Mouse (Mus musculus) right cerebral cortex, postnatal 36 days (tissue): Measurements from ENCODE around the gene Zmpste24.

Source experiments
- DNase-seq, 2 experiments: peaks; one replicate each; pipeline ENCODE4 v3.0.0; 2022; ENCODE audit warnings: low spot score in 2 of 2, mixed read lengths in 1 of 2

Zmpste24 gene

GRCm38 (mm10) chr4:121033006-121033405 is 65.0 kb downstream of the Zmpste24 start:
- DNase-seq = no peak

DNA sequence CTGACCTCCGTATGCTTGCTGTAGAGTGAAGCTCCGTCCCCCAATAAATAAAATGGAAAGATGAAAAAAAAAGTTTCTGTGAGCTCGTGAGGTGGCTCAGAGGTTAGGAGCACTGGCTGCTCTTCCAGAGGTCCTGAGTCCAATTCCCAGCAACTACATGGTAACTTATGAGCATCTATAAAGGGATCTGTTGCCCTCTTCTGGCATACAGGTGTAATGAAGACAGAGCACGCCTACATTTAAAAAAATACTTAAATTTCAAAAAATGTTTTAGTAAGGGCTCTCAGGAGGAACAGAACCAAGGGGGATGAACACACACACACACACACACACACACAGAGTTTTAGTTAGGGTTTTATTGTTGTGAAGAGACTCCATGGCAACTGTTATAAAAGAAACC is 66.6 kb downstream of the Zmpste24 start:
- DNase-seq = no peak

DNA sequence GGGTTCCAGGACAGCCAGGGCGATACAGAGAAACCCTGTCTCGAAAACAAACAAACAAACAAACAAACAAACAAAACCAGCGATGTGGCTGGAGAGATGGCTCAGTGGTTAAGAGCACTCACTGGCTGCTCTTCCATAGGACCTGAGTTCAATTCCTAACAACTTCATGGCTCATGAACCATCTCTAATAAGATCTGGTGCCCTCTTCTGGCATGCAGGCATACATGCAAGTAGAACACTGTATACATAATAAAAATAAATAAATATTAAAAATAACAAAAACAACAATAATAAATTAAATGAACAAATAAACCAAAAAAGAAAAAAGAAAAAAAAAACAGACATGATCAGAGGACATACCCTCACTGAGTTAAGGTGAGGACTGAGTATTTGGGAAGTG is 68.4 kb downstream of the Zmpste24 start:
- no peak for DNase-seq

DNA sequence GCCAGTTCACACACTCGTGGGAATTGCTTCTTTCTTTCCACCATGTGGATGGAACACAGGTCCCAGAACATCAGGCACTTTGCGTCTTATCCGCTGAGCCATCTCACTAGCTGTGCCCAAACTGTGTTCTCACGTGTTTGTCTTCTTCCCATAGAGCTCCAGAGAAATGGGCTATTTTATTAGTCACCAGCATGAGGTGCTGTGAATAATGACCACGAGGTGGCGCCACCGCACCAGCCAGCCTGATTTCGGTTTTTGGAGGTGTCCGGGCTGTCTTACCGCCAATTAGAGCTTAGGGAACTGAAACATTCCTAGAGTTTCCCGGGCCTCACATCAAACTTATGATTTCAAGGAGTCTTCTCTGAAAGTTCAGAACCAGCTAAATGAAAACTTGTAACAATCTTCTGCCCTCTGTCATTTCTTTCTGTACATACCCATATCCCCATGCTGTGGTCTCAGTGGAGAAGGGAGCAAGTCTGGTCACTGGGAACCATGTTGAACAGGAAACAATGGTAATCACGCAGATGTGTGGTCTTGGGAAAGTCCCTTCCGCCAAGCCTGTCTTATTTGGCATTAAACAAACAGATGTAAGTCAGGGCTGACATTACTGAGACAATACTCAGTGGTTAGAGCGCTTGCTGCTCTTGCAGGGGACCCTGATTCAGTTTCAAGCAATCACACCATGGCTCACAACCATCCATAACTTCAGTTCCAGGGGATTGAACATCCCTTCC is 69.2 kb downstream of the Zmpste24 start:
- no peak for DNase-seq

DNA sequence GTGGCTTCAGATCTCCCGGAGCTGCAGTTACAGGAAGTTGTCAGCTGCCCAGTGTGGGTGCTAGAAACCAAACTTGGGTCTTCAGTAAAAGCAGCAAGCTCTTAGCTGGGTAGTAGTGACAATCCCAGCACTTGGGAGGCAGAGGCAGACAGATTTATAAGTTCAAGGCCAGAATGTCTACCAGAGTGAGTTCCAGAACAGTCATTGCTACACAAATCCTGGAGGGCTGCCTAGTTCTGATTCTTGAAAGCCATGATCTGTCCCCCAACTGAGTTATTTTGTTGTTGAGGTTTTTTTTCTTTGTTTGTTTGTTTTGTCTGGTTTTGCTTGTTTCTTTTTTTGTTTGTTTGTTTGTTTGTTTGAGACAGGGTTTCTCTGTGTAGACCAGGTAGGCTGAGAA is 69.9 kb downstream of the Zmpste24 start:
- no peak for DNase-seq

- DNase-seq = no peak
Observed at GRCm38 (mm10) chr4:121025681-121026080, 72.4 kb downstream of the Zmpste24 start.

DNA sequence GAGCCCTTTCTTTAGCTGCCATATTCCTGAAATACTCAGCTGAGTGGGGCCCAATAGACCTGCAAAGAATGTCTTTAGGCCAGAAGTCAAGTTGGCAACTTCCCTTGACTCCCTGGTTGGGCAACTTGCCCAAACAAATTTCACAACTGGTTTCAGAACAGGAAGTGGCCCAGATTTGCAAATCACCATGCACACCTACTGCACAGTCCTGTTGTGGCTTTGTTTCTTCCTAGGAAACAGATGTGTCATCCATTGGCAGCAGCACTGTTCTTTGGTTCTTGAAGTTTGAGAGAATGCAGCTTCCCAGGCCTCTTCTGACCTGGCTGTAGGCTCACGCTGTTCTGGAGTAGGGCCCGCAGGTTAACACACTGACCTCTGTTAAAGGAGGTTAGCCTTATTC is 74.1 kb downstream of the Zmpste24 start:
- no peak for DNase-seq

- DNase-seq = no peak
Observed at GRCm38 (mm10) chr4:121023464-121023863, 74.6 kb downstream of the Zmpste24 start.

GRCm38 (mm10) chr4:121021911-121022310 is 76.1 kb downstream of the Zmpste24 start:
- DNase-seq = no peak

GRCm38 (mm10) chr4:121020040-121020790 is 77.8 kb downstream of the Zmpste24 start:
- peak; percentile 57 to 62 for DNase-seq

DNA sequence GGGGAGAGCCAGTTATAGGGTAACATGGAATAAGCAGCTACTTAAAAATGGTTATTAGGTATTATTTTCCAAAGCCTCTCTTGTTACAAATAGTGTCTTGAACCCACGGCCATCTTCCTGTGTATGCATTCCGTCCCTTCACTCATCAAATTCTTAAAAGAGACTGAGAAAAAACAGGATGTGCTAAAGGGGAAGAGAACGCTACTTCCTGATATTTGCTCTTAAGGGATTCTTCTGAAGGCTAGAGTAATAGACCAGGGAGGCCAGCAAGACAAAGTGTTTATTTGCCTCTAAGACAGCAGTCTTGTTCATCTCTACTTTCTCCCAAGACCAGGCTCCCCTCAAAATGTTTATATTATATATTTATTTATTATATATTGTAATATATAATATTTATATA is 79.8 kb downstream of the Zmpste24 start:
- no peak for DNase-seq

DNA sequence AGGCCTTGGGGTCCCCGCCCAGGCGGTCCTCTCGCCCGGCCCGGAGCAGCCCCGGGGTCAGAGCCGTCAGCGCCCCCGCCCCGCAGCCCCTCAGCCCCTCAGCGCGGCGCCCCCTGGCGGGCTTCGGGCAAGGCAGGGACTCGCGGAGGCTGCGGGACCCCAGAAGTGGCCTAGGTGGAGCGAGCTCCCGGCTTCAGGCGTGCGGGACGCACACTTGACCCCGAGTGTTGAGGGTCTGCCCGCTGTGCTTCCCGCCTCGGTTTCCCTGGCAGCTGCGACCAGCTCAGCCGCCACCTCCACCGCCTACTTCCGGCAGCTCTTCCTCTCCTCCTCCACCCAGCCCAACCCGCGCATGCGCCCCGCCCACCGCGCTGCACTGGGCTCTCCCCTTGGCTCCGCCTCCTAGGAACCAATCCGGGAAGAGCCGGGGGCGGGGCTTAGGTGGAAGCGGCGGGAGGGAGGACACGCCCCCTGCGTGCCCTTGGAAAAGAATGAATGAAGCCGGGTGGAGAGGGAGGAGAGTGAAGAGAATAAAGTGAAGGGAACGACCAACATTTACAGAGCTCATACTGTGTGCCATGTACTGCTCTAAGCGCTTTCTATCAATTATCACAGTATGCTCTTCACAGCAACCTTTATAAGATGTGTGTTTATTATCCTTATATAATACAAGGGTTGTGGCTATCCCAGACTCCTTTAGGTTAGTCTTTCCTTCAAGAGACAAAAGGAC is 80.9 kb downstream of the Zmpste24 start, which contains the start of gene Smap2:
TSS of gene Smap2 (minus strand) at position 320 of the 730 bp plus-strand sequence.
- peak; percentile 97 for DNase-seq

DNA sequence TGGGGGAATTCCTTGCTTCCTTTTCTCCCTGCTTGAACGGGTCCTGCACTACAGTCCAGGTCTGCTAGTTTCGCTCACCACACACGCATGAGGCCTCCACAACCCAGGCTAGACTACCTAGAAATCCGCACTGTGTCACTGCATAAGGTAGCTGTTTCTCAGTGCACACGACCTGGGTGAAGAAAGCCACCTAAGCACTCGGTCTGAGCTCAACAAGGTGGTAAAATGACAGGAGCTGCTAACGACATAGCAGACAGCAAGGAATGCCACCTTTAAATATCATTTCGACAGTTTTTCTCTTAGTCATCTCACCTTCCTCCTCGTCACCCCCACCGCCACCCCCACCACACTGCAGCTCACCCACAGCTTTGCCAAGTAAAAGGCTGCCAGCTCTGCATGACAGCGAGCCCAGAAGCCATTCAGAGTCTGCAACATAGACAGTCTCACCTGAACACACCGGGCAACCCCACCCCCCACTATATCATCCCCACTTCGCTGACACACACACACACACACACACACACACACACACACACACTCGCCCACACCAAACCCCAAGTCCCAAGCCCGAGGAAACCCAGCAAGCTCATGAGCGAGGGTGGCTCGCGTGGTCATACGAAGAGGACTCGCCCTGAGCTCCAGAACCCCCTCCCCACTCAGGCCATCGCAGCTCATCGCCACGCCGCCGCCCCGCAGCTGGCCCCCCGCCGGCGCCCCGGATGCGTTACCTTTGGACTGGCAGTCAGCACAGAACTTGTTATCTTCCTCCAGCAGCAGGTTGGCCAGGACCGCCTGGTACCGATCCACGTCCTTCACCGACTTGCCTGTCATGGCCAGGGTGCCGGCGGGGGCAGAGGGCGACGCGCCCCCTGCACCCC is 81.8 kb downstream of the Zmpste24 start:
- DNase-seq = peak in 1 of 2 experiments; percentile 36

GRCm38 (mm10) chr4:121015268-121015659 is 82.8 kb downstream of the Zmpste24 start:
- DNase-seq = no peak

DNA sequence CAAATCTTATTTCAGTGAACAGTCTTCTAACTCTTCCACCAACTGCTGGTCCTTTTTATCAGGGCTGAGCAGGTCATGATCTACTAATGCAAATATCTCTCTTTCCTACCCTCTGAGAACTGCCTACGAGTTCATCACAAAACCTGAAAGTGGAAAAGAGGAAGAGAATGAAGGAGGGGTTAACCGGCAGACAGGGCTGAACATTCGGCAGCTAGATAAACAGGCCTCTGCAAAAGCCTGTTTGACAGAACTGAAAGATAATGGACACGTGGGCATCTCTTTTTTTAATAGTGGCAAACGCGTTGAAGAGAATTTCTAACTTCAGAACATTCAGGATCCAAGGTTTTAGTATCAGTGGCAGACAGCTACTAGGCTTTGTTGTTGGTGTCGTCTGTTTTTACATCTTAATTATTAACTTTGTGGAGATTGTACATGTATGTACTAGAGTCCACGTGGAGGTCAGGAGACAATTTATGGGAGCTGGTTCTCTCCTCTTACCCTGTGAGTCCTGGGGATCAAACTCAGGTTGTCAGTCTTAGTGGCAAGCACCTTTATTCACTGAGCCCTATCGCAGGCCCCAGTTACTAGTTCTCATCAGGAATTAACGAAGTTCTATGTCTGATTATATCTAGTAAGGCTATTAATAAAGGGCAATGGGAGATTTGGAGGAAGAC is 83.3 kb downstream of the Zmpste24 start:
- DNase-seq = no peak

DNA sequence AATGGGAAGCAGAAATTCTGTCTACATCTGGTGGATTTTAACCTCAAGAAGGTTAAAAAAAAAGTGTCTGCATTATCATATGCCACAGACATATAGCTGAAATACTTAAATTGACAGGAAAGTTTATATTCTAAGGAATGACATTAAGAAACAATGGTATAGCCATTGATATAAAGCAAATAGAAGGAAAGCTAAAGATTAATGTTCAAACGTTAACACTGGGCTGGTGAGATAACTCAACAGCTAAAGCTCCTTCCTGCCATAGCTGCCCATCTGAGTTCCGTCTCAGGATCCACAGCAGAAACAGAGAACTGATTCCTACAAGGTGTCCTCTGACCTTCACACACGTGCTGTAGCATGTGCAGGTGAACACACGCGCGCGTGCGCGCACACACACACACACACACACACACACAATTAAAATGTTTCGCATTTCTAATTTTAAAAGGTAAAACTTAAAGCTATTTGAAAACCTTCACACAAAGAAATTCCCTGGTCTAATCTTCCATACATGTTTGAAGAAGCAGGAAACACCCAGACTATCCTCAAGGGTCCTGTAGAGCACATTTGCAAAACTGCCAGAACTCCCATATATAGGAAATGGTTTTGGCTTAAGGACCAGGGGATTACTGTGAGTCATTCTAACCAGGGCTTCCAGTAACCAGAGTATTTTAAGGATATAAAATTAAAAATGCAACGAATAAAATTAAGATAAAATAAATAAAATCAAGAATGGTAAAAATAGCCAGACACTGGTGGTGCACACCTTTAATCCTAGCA is 87.1 kb downstream of the Zmpste24 start:
- DNase-seq = no peak
